Mouse (Mus musculus) cerebellum, postnatal 25 days (tissue): ENCODE measurements around the gene Arid1a.
A peak's percentile ranks its signal among the peaks of the same experiment; 100 is the strongest.

Source experiments
- DNase-seq, 2 experiments: peaks; one replicate each; pipeline ENCODE4 v3.0.0; 2021; ENCODE audit warnings: mixed read lengths in 2 of 2

The Arid1a gene

GRCm38 (mm10) chr4:133756514-133757268, at the start of gene Arid1a:
Arid1a (minus strand) TSS chr4:133756769.
- peak; percentile 96 to 97 for DNase-seq

DNA sequence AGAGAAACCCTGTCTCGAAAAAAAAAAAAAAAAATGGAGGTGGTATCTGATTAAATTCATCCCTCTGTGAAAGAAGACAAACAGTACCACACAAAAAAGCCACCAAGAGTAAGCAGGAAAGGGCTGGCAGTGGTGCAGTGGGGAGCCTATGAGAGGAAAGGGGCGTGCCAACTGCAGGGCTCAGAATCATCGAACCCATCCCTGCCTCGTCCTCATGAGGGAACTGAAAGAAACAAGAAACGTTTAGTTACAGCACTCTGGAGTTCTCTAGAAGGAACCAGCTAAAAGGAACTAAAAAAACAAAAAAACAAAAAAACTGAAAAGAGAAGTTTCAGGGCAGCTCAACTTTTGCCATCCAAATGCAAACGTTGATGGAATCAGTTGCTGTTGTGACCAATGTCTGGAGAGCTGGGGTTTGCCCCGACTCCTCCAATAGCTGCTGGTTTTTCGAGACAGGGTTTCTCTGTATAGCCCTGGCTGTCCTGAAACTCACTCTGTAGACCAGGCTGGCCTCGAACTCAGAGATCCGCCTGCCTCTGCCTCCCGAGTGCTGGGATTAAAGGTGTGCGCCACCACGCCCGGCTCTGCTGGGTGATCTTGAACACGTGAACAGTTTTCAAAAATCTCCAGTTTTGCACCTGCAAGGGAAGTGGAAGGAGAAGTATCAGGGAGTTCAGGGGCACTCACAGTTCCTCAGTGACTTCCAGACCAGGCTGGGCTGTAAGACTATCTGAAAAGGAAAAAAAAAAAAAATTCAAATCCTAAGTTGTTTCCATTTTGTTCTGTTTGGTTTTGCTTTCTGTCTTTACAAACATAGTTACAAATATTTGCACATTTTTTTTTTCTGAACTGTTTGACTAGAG, 48.1 kb upstream of the Arid1a start:
- no peak for DNase-seq

DNA sequence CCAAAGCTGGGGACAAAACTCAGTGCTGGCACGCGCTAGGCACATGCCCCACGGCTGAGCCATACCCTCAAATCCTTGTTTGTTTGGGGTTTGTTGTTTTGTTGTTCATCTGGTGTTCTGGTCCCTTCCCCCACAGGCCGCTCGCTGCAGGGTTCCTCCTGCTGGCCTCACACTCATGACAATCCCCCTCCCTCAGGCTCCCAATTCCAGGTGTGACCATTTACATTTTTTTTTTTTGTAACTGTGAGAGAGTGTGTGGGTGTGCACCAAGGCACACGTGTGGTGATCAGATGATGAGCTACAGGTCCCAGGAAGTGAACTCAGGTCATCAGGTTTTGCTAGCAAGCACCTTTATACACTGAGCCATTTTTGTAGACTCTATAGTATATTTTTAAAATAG, 44.0 kb upstream of the Arid1a start:
- DNase-seq = no peak

GRCm38 (mm10) chr4:133793269-133793668, 36.7 kb upstream of the Arid1a start:
- DNase-seq = no peak

- DNase-seq = peak; percentile 86 to 95
Observed at GRCm38 (mm10) chr4:133774570-133775554, 18.3 kb upstream of the Arid1a start.

DNA sequence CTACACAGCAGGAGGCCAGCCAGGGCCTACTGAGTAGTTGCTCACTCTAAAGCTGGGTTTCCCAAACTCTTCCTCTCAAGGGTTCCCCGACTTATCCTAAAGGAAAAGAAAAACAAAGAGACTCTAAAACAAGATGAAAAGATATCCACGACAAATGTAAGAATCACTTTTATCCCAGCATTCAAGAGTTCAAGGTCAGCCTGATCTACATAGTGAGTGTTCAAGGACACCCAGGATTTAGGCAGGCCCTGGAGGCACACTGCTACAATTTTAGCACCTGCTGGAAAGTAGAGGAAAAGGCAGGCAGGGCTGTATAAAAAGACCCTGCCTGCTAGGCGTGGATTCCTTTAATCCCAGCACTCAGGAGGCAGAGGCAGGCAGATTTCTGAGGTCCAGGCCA, 12.6 kb upstream of the Arid1a start:
- no peak for DNase-seq

DNA sequence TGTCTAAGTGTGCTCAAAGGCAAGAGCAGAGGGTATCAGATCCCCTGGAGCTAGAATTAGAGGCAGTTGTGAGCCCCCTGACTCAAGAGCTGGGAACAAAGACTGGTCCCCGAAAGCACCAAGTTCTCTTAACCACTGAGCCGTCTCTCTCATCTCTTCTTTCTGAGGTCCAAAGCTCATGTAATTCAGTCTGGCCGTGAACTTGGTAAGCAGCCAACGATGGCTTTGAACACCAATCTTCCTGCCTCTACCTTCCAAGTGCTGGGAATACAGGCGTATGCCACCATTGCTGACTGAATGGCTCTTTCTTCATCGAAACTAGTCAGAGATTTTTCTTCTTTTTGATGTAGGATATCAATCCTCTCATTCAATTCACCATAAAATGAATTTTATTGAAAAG, 6.5 kb upstream of the Arid1a start:
- no peak for DNase-seq

- DNase-seq = no peak
Observed at GRCm38 (mm10) chr4:133759659-133760058, 3.1 kb upstream of the Arid1a start.

DNA sequence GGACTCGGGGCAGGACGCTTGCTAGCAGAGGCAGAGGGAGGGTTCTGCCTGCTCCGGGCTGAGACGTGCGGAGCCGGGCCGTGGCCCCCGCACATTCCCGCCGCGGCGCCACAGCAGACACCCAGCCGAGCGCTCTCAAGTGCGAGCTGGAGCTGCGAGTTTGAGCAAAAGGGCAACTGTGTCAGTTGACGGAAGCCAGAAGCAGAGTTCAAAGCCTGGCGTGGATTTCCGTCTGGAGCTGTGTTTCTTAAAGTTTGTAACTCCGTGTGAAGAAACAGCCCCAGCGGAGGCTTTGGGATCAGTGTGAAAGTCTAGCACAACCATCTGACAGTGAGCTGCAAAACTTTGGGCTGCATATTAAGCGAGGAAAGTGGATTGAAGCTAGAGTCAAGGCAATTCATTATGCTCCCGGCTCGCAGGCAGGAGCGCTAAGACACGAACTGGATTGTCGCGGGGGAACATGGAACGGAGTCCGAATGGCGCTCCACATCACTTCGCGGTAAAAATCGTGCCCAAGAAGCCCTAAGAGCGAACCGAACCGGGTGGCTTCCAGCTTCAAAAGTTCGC, 783 bp upstream of the Arid1a start:
- DNase-seq = peak; percentile 88 to 91

GRCm38 (mm10) chr4:133755861-133756371, 653 bp downstream of the Arid1a start:
- DNase-seq = no peak

DNA sequence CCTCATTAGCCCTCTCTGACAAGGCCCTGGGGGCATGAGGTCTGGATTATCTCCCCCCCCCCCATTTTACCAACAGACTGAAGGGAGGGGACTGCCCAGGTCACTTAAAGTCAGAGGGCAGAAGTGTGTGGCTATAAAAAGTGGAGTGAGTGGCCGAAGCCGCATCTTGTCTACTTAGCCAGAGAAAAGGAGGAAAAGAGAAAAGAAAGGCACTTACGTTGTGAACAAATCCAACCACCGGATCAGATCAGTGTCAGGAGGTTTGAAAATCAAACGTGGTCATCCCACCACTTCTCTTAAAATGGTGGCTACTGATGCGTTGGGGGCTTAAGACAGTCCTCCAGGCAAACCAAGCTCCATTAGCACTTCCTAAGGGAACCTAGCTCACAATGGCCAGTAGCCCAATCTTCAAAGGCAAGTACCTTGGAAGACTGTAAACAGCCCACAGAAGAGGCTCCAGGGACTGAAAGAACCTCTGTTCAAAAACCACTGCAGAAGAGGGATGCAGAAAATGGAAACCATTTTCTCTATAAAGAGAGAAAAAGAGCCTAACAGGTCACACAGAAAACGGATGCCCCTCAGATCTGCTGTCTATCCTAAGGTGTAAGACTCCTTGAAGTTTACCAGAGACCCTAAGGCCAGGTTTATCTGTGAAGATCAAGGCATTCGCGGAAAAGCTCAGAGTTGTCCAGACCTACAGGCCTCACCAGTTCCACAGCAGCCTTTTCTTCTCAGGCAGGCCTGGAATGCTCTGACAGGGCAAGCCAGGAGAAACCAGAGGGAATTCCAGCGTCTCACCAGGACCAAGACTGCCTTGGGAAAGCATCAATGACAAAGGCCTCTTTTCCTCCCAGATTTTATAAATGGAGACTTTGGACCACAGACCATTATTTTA, 1.5 kb downstream of the Arid1a start:
- no peak for DNase-seq

DNA sequence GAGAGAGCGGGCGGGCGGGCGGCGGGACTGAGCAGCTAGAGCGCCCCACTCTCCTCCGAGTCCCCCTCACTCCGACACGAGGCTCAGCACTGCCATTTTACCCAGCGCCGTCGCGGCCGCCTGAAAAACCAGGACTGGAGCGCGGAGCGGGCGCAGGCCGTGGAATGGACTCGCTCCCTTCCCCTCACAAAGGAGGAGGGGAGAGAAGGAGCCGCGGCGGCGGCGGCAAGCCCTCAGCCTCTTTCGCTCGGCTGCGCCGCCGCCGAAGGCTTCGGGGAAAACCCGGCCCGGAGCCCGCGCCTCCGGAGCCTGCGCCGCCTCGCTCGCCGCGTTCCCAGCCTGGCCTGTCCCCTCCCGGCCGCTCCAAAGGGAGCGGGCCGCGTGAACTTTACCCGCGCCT, 2.3 kb downstream of the Arid1a start:
- peak; percentile 99 to 100 for DNase-seq

DNA sequence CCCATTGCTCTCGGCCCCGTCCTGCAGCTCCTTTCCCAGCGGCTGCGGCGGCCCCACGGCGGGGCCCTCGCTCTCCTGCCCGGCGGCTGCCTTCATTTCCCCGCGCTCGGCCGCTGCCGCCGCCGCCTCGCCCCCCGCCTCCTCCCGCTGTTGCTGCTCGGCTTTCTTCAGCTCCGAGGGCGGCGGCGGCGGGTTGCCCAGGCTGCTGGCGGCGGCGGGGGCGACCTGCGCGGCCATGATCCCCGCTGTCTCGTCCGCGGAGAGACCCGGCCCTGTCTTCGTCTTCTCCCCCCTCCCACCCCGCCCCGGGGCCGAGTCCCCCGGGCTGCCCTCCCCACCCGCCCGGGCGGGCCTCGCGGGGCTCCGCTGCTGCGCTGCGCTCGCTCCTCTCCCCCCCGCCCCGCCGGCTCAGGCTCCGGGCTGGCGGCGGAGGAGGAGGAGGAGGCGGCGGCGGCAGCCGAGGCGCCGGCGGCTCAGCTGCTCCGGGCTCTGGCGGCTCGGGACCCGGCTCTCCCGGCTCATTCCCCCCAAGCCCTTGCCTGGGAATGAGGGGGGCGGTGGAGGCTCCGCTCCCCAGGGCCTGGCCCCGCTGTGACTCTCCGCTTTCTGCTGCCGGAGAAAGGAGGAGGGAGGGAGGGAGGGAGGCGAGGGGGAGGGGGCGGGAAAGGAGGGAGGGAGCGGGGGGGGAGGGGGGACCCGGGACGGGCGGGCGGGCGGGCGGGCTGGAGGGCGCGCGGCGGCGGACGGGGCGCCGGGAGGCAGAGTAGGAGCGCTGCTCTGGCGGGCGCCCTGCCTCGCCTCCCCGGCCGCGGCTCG, 3.0 kb downstream of the Arid1a start:
- DNase-seq = peak; percentile 81 to 82

DNA sequence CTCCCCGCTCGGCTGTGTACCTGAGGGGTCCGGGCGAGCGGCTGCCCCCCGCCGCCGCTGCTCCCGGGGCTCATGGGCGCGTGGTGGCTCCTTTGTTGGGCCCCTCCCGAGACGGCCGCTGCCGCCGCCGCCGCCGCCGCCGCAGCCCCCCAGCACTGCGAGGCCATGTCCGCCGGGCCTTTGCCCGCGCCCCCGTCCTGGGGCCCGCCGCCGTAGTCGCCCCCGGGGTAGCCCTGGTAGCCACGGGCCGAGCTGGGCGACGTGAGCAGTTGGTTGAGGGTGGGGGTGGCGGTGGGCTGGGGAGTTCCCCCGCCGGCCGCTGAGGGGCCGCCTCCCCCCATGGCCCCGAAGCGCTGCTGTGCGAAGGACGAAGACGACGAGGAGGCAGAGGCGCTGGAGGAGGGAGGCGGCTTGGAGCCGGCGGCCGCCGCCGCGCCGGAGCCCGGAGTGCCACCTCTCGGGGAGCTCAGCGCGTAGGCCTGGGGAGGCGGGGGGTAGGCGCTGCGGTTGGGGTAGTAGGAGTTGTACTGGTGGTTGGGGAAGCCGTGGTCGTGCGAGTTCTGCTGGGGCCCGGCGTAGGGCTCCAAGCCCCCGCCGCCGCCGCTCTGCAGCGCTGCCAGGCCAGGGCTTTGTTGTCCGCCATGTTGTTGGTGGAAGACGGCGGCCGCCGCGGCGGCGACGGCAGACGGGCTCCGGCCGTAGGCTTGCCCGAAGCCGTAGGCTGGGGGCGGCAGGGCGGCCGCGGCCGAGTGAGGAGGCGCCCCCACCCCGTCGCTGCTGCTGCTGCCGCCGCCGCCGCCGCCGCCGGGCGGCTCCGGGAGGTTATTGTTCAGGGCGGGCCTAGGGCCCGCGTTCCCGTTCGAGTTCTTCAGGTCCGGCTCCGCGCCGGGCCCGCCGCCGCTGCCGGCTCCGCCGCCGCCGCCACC, 3.9 kb downstream of the Arid1a start:
- DNase-seq = peak; percentile 68 to 69

- DNase-seq = peak; percentile 50 to 51
Observed at GRCm38 (mm10) chr4:133751521-133752448, 4.8 kb downstream of the Arid1a start.

GRCm38 (mm10) chr4:133750184-133750775, 6.3 kb downstream of the Arid1a start:
- no peak for DNase-seq

- DNase-seq = no peak
Observed at GRCm38 (mm10) chr4:133735282-133735681, 21.3 kb downstream of the Arid1a start.
